Mouse (Mus musculus) adrenal gland, postnatal 0 days (tissue): ENCODE measurements around the gene Cnrip1. TPM values are rescaled to one million over a fixed set of nuclear protein-coding genes. Genes with fewer than 3 reads are reported as not detected.

Experiments used
- polyA plus RNA-seq: library from polyadenylated mRNA; unstranded; fragments of >200 nt; fragmentation: Nextera tagmentation; extraction: Ambion mirVana; gene quantifications from 2 replicates; pipeline ENCODE4 v1.2.1, GENCODE M21; 2015

Gene Cnrip1
- polyA plus RNA-seq: 42.3 and 55.2 TPM in 2 replicates

GRCm38 (mm10) chr11:17051545-17052475 is at the start of gene Cnrip1, which contains the start of gene Plek:
Cnrip1 (plus strand) TSS chr11:17051586.
Plek (minus strand) TSS chr11:17052381.

Other genes with a start within 250 kb of the Cnrip1 start
- 0.59 TPM in 1 of 2 replicates, not detected in the other for gene Fbxo48, start 100.2 kb upstream of the Cnrip1 start, polyA plus RNA-seq
- 3.4 and 4.7 TPM in 2 replicates for gene Plek, start 795 bp downstream of the Cnrip1 start, polyA plus RNA-seq
- 91.4 and 114 TPM in 2 replicates for gene Ppp3r1, start 107.7 kb downstream of the Cnrip1 start, polyA plus RNA-seq
- gene Wdr92, start 130.5 kb downstream of the Cnrip1 start, polyA plus RNA-seq: 20.4 and 25.4 TPM in 2 replicates
- gene Pno1, start 160.0 kb downstream of the Cnrip1 start, polyA plus RNA-seq: 47.5 and 73.2 TPM in 2 replicates
- gene C1d, start 206.0 kb downstream of the Cnrip1 start, polyA plus RNA-seq: 170 and 277 TPM in 2 replicates